ENCODE assay signal across 16 mouse cellular contexts in the genomic region with DNA sequence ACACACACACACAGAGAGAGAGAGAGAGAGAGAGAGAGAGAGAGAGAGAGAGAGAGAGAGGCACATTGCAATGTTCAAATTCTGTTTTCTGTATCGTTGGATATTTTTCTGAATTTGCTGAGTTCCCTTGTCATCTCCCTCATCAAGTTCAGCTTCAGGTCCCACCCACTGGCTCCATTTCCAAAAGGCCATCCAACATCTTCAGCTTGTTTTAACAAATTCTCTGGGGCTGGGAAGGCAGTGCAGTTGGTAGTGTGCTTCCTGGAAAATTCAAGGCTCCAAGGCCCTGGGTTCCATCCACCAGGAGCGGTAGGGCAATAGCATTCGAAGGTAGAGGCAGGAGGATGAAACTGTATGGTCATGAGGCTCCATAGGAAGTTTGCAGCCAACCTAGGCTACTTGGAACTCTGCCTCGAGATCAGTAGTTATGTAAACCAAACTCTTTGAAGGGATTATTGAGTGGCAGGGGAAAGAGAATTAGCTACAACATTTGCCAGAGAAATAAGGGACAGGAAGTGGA.
"Had no signal": no experiment of that assay in that cellular context is flagged by ENCODE, and none has a peak within 500 bp of the region (broad histone marks: within the 10 kb centered on the region; RNA-seq: fewer than 3 reads in every experiment).

No protein-coding gene starts in this region.

- H3K4me3 ChIP-seq: layer of hippocampus, adult 2 months; limb, embryonic 10.5 days; limb, embryonic 13.5 days; liver, embryonic 12.5 days; liver, embryonic 15.5 days; lung, embryonic 15.5 days had no signal

- H3K4me1 ChIP-seq: limb, embryonic 10.5 days; limb, embryonic 13.5 days; liver, embryonic 12.5 days; liver, embryonic 15.5 days; lung, embryonic 15.5 days had no signal

- DNase-seq: kidney, postnatal 25 days; layer of hippocampus, adult 9-11 months; liver; lung, adult 18-20 months; lung, postnatal 36 days; midbrain, embryonic 14.5 days; thymus, adult 18-20 months; thymus, postnatal 36 days had no signal

- H3K27me3 ChIP-seq: limb, embryonic 13.5 days; liver, embryonic 12.5 days; liver, embryonic 15.5 days; lung, embryonic 15.5 days had no signal

- ATAC-seq: liver, embryonic 12.5 days had no signal

- H3K27ac ChIP-seq: kidney, postnatal 0 days; layer of hippocampus, adult 2 months; limb, embryonic 10.5 days; limb, embryonic 13.5 days; liver, embryonic 12.5 days; liver, embryonic 15.5 days; lung, embryonic 15.5 days had no signal

- H3K9ac ChIP-seq: limb, embryonic 13.5 days; liver, embryonic 12.5 days; liver, embryonic 15.5 days; lung, embryonic 15.5 days had no signal

- H3K9me3 ChIP-seq: limb, embryonic 10.5 days; limb, embryonic 13.5 days; liver, embryonic 12.5 days; liver, embryonic 15.5 days; lung, embryonic 15.5 days had no signal

- H3K4me2 ChIP-seq: limb, embryonic 13.5 days; liver, embryonic 12.5 days; liver, embryonic 15.5 days; lung, embryonic 15.5 days; midbrain, embryonic 11.5 days had no signal

- H3K36me3 ChIP-seq: limb, embryonic 10.5 days; limb, embryonic 13.5 days; liver, embryonic 12.5 days; liver, embryonic 15.5 days; lung, embryonic 15.5 days had no signal
